Mouse (Mus musculus) hematopoietic multipotent progenitor cell, adult 10-12 weeks (in vitro differentiated cells): ENCODE measurements around the gene Meis2. TPM values are rescaled to one million over a fixed set of nuclear protein-coding genes. Genes with fewer than 3 reads are reported as not detected.

Experiments
- polyA plus RNA-seq: library from polyadenylated mRNA; stranded (reverse); fragments of >175 nt; gene quantifications from 2 replicates; pipeline ENCODE4 v1.2.3, GENCODE M21; 2012; ENCODE audit warnings: low replicate concordance

Meis2 gene
- polyA plus RNA-seq, result 0.85 and 1.3 TPM in 2 replicates

GRCm38 (mm10) chr2:116065570-116066005 is at the start of gene Meis2:
Meis2 (minus strand) TSS chr2:116065839.

